Mouse (Mus musculus): ENCODE results near the gene Socs1.

GRCm38 (mm10) chr16:10776322-10776721, 9.0 kb downstream of the Socs1 start:
- TF ChIP-seq CTCF (conservative IDR thresholded peaks at IDR 0.05; ENCODE audit: low read length) (no peak), POU5F1 (IDR thresholded peaks at IDR 0.05; ENCODE audit: borderline replicate concordance, low read length) (no peak), NANOG (IDR thresholded peaks at IDR 0.05; ENCODE audit: borderline replicate concordance, low read length) (no peak)

All from E14TG2a.4 (cell line).